Mouse (Mus musculus) spleen, adult 2 months (tissue): Measurements from ENCODE around the gene Tiam1. TPM values are rescaled to one million over a fixed set of nuclear protein-coding genes. Genes with fewer than 3 reads are reported as not detected.
A peak's percentile ranks its signal among the peaks of the same experiment; 100 is the strongest.

Source experiments
- DNase-seq, 2 experiments: peaks; one replicate each; pipeline versions ENCODE4 v3.0.0 to v3.0.0-alpha.2; 2012 to 2021; ENCODE audit warnings: low spot score in 2 of 2, low read depth in 1 of 2
- H3K27ac ChIP-seq: fragments of 200-500 bp; 2 replicates; pipeline ENCODE4 v1.5.1; 2012; ENCODE audit warnings: low read length, inconsistent platforms; ENCODE audit not compliant: insufficient read depth
- H3K27me3 ChIP-seq: fragments of 200-500 bp; 2 replicates; pipeline ENCODE4 v1.6.1; 2012; ENCODE audit warnings: mild to moderate bottlenecking, moderate library complexity, low read length, inconsistent platforms; ENCODE audit not compliant: control insufficient read depth, insufficient read depth
- H3K36me3 ChIP-seq: fragments of 200-500 bp; 2 replicates; pipeline ENCODE4 v1.6.1; 2012; ENCODE audit warnings: mild to moderate bottlenecking, low read length, inconsistent platforms; ENCODE audit not compliant: control insufficient read depth, insufficient read depth
- H3K4me1 ChIP-seq: fragments of 200-500 bp; 2 replicates; pipeline ENCODE4 v1.6.1; 2011; ENCODE audit warnings: inconsistent platforms; ENCODE audit not compliant: control insufficient read depth, insufficient read depth, insufficient read length
- H3K4me3 ChIP-seq: fragments of 200-500 bp; 2 replicates; pipeline ENCODE4 v1.5.1; 2011; ENCODE audit warnings: mild to moderate bottlenecking, inconsistent platforms; ENCODE audit not compliant: insufficient read depth, insufficient read length; ENCODE audit errors: extremely low read depth
- CTCF ChIP-seq: fragments of 200-500 bp; IDR thresholded peaks from 2 replicates; pipeline ENCODE4 v1.5.1; 2011; ENCODE audit warnings: mild to moderate bottlenecking, inconsistent platforms; ENCODE audit not compliant: insufficient read depth, insufficient read length, insufficient replicate concordance; ENCODE audit errors: extremely low read depth
- POLR2A ChIP-seq: fragments of 200-500 bp; IDR thresholded peaks from 2 replicates; pipeline ENCODE4 v1.6.1; 2011; ENCODE audit warnings: low read depth, low read length, inconsistent platforms
- WGBS: fragments of 180-500 bp; shearing (Covaris S2); methylation state at CpG from one replicate; pipeline ENCODE4 v1.1.7; 2018; 5-methylcytosine and 5-hydroxymethylcytosine counted together
- polyA plus RNA-seq: library from polyadenylated mRNA; depleted of rRNA; stranded (reverse); fragments of >200 nt; gene quantifications from 2 replicates; pipeline ENCODE4 v1.2.3, GENCODE M21; 2012

The Tiam1 gene
- polyA plus RNA-seq, 1 experiment: 4.3 TPM

DNA sequence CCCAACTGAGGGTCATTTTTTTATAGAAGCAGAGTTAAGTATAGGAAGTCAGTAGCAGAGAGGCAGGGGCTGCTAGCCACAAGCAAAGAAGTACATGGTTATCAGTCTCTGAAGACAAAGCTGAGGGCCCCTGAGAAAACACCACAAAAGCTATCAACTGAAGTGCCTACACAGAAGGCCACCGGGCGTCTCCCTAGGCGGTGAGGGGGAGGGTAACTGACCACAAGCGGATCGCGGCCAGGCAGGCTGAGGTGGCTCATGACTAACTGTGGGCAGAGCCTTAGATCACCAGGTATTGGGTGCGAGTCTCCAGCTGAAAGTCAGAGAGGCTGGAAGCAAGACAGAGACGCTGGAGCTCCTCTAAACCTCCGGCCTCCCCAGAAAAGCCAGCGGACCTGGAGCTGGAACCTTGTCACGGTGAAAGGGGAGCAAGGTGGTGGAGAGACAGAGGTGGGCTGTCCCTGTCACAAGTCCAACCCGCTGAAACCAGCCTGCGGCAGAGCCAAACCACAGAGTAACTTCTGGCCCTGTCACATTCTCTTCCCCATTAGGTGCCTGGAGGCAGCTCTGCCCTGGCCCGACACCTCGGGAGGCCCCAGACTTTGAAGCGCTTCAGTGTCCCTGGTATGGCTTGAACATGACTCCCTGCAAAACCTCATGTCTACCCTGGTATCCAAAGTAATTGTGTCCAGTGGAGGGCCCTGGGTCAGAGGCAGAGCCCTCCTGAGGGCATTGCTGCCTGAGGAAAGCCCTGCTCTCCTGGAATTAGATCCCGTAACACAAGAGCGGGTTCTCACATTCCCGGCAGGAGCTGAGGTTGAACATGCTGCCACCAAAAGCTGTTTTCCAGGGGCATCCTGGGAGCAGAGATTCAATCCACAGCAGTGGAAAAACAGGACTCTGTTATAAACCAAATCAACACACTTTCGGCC lies 271.3 kb downstream of the Tiam1 start:
- Histone ChIP-seq H3K27ac (peak overlapping the region; percentile 56; the same call in 1 of the 2 replicates), H3K27me3 (no peaks in the 10 kb centered on the region), H3K4me1 (peaks cover 9% of the 10 kb centered on the region; the same call in 1 of the 2 replicates), H3K4me3 (peak overlapping the region; percentile 19; the same call in 1 of the 2 replicates), H3K36me3 (no peaks in the 10 kb centered on the region)
- WGBS: 32% methylated on average over 20 of the region's 20 CpGs
- no peak for TF ChIP-seq CTCF
- no peak for TF ChIP-seq POLR2A
- DNase-seq: peak in 1 of 2 experiments; percentile 17

DNA sequence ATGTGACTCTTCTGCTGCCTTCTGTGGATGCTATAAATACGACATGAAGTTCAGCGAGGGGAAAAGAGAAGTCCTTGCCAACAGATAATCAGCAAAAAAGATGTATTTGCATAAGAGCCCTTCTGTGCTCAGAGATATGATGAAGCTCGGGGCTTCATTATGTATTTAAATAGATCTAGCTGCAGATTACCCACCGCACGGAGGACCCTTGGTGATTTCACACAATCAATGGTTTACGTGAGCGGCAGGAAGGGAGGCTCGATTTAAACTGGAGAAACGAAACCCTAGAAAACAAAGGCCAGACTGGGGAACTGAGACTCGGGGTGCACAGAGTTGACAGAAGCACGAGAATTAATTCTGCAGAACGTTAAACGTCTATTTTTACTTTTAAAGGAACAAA lies 272.2 kb downstream of the Tiam1 start:
- Histone ChIP-seq H3K27me3 (no peaks in the 10 kb centered on the region), H3K36me3 (no peaks in the 10 kb centered on the region), H3K4me1 (peaks cover 7% of the 10 kb centered on the region; the same call in 1 of the 2 replicates), H3K27ac (peak overlapping the region; percentile 72), H3K4me3 (peak overlapping the region; percentile 50)
- DNase-seq: no peak
- no peak for TF ChIP-seq POLR2A
- no peak for TF ChIP-seq CTCF
- 16% methylated on average over 13 of the region's 13 CpGs for WGBS

DNA sequence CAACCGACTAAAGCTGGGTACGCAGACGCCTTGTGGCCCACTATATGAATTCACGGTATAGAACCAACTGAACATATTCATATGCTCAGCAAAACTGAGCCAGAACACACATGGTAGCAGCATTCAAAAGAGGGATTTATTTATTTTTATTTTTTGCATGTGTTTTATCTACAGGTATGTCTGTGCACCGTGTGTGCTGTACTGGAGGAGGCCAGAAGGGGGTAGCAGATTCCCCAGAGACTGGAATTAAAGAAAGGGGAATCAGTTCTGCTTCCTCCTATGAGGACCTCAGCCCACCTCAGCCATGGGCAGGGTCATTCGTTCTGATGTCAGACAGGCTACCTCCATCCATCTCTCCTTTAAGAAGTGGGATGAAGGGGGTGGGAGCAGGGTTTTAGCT lies 273.5 kb downstream of the Tiam1 start:
- Histone ChIP-seq H3K4me3 (no peak overlapping the region), H3K27me3 (no peaks in the 10 kb centered on the region), H3K4me1 (peaks cover 7% of the 10 kb centered on the region; the same call in 1 of the 2 replicates), H3K36me3 (no peaks in the 10 kb centered on the region), H3K27ac (no peak overlapping the region)
- no peak for DNase-seq
- TF ChIP-seq CTCF (no peak), POLR2A (no peak)
- WGBS: 95% methylated on average over 6 of the region's 6 CpGs

DNA sequence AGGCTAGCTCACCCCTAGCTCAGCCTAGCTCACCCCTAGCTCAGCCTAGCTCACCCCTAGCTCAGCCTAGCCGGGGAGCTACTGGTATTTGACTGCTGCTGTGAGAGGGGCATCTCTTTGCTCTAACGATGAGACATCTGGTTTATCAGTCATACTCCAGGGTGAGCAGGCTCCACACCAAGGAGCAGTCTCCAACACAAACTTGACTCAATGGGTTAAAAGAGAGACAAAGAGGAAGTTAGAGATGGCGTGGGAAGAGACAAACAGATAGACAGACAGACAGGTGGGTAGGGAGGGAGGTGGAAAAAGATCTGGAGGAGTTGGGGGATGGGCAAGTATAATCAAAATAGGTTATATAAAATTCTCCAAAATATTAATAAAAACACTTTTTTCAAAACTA lies 275.1 kb downstream of the Tiam1 start:
- TF ChIP-seq CTCF (no peak), POLR2A (no peak)
- H3K27ac ChIP-seq: no peak overlapping the region
- WGBS: 71% methylated on average over 3 of the region's 3 CpGs
- H3K36me3 ChIP-seq: no peaks in the 10 kb centered on the region
- no peaks in the 10 kb centered on the region for H3K27me3 ChIP-seq
- DNase-seq: no peak
- H3K4me1 ChIP-seq: peaks cover 7% of the 10 kb centered on the region; the same call in 1 of the 2 replicates
- no peak overlapping the region for H3K4me3 ChIP-seq

DNA sequence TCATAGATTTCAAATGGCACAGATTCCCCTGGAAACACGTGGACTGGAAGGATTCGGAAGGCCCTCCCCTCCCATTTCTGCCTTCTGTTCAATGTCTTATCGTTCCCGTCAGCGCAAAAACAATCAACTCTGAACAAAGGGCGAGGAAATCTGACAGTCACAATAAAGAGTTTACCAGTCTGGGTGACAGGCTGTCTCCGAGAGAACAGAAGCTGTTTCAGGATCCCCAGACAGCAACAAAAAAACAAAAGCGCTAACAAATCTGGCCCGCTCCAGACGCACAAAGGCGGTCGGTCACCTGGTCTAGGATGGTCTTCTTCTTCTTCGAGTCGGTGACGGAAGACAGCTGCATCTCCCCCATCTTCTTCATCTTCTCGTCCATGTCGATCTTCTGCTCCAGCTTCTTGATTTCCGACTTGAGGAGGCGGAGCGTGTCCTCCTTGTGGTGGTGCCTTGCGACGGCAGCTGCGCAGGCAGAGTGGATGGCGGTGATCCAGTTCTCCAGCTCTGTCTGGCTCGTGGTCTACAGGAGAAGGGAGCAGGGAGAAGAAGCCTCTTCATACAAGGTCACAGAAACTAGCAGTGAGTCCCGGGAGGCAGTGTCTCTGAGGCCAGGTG lies 276.2 kb downstream of the Tiam1 start:
- Histone ChIP-seq H3K4me1 (peaks cover 6% of the 10 kb centered on the region; the same call in 1 of the 2 replicates), H3K36me3 (no peaks in the 10 kb centered on the region), H3K27me3 (no peaks in the 10 kb centered on the region), H3K4me3 (no peak overlapping the region), H3K27ac (no peak overlapping the region)
- 94% methylated on average over 26 of the region's 26 CpGs for WGBS
- no peak for DNase-seq
- TF ChIP-seq CTCF (no peak), POLR2A (no peak)

DNA sequence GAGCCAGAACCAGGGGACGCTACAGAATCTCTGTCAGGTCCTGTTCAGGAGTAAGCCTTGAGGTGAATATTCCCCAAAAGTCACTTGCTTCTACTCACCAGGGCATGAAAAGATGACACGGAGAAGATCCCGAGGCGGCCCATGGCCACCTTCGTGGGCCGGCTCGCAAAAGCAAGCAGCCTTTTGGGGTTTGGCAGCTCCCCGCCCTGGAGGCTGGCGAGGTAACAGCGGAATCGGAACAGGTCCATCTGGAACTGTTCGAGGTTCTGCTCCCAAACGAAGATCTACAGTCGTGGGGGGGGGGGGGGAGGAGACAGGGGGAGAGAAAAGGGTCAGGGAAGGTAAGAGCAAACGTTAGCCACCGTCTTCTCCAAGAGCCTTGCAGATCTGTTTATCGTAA lies 278.4 kb downstream of the Tiam1 start:
- no peak overlapping the region for H3K27ac ChIP-seq

DNA sequence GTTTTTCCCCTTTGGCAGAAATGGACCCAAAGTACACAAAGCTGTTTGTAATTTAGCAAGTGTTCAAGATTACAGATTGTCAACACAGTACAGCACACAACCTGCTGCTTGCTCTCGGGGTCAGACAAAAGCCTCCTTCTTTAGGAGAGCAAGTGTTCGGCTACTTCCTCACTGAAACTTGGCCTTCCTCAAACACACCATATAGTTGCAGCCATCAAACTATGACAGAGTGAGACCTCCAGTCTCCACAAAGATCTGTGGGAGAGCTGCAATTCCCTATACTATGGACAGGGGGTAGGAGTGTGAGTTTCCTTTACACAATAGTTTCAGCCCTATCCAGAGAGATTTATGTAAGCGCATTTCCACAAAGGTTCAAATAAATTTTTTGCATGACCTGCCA lies 278.9 kb downstream of the Tiam1 start:
- Histone ChIP-seq H3K4me3 (no peak overlapping the region), H3K36me3 (no peaks in the 10 kb centered on the region)
- DNase-seq: no peak

More for the DNA sequence above, 278.4 kb downstream of the Tiam1 start:
- Histone ChIP-seq H3K4me1 (no peaks in the 10 kb centered on the region), H3K4me3 (no peak overlapping the region), H3K36me3 (no peaks in the 10 kb centered on the region), H3K27me3 (no peaks in the 10 kb centered on the region)
- WGBS: 90% methylated on average over 17 of the region's 17 CpGs
- TF ChIP-seq CTCF (no peak), POLR2A (no peak)
- DNase-seq: no peak

More for the DNA sequence above, 278.9 kb downstream of the Tiam1 start:
- no peak overlapping the region for H3K27ac ChIP-seq
- TF ChIP-seq POLR2A (no peak), CTCF (no peak)
- WGBS: 65% methylated on average over 3 of the region's 3 CpGs
- no peaks in the 10 kb centered on the region for H3K4me1 ChIP-seq
- no peaks in the 10 kb centered on the region for H3K27me3 ChIP-seq
